Mouse (Mus musculus): Measurements from ENCODE around the gene Ctf1. TPM values are rescaled to one million over a fixed set of nuclear protein-coding genes. Genes with fewer than 3 reads are reported as not detected.
"Not testable (repeated sequence)": the region's sequence is repeated elsewhere in the genome, so short reads cannot be mapped to it uniquely, and the experiment has no call there.

Gene Ctf1
- total RNA-seq, 2 experiments from 2014 or later, result 0.29 TPM; not detected in 1

GRCm38 (mm10) chr7:127725924-127726323, 13.4 kb downstream of the Ctf1 start:
- no peak for ATAC-seq (ENCODE audit: poor library complexity, severe bottlenecking)

DNA sequence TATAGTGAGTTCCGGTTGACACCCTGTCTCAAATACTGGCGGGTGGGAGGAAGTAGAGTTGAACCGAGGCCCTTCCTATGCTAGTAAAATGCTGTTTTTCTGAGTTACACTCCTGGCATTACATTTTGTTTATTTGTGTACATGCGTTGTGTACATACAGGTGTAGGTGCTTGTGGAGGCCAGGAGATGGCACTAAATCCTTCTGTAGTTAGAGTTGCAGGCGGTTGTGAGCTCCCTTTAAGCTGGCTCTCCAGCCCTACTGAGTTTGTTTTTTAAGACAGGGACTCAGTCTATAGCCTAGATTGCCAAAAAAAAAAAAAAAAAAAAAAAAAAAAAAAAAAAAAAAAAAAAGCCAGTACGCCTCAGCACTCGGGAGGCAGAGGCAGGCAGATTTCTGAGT, 15.4 kb downstream of the Ctf1 start:
- peak; percentile 51 for ATAC-seq (ENCODE audit: poor library complexity, severe bottlenecking)

GRCm38 (mm10) chr7:127730170-127730569, 17.6 kb downstream of the Ctf1 start:
- ATAC-seq (ENCODE audit: poor library complexity, severe bottlenecking), result no peak

DNA sequence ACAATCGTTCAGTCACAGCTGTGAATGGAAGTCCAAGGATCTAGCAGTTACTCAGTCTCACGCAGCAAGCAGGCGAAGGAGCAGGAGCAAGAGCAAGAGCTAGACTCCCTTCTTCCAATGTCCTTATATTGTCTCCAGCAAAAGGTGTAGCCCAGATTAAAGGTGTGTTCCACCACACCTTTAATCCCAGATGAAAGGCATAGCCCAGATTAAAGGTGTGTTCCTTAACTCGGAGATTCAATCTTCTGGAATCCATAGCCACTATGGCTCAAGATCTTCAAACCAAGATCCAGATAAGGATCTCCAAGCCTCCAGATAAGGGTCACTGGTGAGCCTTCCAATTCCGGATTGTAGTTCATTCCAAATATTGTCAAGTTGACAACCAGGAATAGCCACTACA, 19.5 kb downstream of the Ctf1 start, which contains the start of gene Ctf2:
TSS of gene Ctf2 (minus strand) at position 101 of the 400 bp plus-strand sequence.
- not testable (repeated sequence) for ATAC-seq (ENCODE audit: poor library complexity, severe bottlenecking)

GRCm38 (mm10) chr7:127744366-127745045, 32.0 kb downstream of the Ctf1 start, which contains the start of gene Fbxl19:
Gene Fbxl19, plus strand, starts transcription at chr7:127744543.
- ATAC-seq (ENCODE audit: poor library complexity, severe bottlenecking), result no peak

GRCm38 (mm10) chr7:127745251-127745651, 32.7 kb downstream of the Ctf1 start:
- peak; percentile 86 for ATAC-seq (ENCODE audit: poor library complexity, severe bottlenecking)

DNA sequence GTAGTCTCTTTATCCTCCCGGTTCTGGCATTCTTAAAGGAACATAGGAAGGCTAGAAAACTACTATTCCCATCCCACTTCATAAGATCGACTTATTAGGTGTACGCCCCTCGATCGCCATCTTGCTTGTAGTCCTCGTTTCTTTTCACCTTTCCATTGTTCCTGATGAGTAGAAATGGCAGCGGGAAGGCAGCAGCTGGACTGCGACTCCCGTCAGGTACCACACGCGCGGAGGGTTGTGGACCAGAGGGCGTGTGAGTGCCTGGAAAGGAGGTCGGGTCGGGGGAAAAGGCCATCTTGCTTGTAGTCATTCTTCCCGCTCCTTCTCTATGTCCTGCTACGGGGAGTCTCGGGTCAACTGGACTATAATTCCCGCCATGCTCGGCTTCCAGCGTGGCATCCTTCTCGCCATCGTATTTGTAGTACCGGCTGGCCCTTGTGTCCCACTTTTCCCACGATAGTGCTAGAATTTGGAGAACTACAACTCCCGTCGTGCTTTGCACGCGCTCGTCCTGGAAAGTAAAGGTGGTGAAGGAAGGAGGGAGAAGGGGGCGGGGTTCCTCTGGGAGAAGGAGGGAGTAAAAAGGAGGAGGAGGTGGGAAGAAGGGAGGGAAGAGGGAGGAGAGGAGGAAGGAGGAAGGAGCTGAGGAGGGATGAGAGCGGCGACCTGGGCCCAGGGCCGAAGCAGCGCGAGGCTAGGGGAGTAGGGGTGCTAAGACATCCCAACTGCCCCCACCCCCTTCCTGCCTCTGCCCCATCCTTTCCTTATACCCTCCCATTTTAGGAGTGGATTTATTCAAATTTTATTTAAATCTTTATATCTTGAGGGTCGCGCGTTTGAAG, 33.3 kb downstream of the Ctf1 start:
- ATAC-seq (ENCODE audit: poor library complexity, severe bottlenecking), result peak; percentile 81

DNA sequence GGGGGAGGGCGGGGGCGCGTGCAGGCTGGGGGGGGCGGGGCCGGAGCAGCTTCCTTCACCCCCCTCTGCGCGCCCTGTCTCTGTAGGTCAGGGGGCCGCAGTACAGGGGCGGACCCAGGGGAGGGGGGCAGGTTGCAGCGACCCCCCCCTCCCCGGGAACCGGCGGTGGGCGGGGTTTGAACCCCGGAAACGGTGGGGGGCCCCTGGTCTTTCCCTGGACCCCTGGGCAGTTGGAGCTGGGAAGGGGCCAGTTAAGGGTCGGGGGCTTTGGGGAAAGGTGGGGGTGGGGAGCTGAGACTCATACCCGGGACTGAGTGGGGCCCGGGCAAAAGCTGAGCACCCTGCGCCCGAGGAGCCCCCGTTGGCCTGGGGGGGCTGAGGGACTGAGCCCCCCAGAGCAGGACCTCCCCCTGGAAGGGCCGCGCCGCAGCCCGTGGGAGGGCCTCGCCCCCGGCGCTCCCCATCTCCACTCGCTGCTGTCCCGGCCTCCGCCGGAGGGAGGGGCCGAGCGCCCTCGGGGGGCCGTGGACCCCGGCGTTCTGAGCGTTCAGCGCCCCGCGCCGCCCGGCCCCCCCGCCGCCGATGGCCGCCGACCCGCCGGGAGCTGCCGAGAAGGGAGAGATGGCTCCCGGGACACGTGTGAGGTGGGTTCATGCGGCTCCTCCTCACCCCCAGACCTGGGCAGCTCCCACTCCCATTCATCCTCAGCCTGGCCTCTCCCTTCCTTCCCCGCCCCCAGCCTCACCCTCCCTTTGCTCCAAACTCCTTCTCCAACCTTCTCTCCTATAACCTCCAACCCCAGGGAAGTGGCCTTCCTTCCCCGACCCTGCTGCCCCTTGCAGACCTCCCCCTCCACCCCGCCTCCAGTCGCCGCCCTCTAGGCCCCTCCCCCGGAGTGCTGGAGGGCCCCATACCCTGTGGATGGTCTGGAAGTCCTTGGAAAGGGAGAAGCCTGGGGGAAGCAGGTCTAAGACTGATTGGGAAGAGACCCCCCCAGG, 34.3 kb downstream of the Ctf1 start:
- no peak for ATAC-seq (ENCODE audit: poor library complexity, severe bottlenecking)

DNA sequence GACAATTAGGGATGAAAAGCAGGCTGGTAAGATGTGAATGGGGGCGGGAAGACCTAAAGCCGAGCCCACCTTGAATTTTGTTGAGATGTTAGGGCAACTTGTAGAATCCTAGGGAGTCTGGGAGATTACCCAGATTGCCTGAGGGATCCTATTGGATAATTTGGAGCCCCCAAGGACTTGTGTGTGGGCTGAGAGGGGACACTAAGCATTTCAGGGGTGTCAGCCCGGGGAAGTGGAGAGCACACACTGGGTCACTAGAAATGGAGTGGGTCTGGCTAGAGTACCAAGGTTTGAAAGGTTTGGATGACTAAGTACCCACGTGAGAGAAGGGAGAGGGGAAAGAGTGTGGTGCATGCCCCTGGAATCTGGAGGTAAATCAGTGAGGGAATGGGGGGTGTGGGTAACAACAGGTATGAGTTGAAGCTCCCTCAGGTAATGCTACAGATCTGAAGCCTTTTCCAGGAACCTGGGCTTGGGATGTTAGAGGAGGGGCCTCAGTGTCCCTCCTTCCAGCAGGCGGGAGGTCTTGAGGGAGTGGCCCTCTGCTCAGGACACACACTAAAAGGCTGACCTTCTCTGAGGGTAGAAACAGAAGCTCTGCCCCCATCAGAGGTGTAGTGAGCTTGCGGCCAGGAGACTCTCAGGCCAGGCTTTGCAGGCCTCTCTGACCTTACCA, 35.2 kb downstream of the Ctf1 start:
- no peak for ATAC-seq (ENCODE audit: poor library complexity, severe bottlenecking)

DNA sequence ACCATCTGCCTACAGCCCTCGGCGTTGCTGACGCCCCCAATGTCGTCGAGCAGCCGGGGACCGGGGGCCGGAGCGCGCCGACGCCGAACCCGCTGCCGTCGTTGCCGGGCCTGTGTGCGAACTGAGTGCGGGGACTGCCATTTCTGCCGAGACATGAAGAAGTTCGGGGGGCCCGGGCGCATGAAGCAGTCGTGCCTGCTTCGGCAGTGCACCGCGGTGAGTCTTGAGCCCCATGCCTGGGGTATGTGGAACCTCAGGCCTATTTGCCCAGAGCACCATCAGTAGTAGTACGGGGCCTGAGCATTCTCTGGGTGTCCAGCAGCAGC, 35.7 kb downstream of the Ctf1 start:
- no peak for ATAC-seq (ENCODE audit: poor library complexity, severe bottlenecking)

GRCm38 (mm10) chr7:127750131-127751127, 37.9 kb downstream of the Ctf1 start:
- ATAC-seq (ENCODE audit: poor library complexity, severe bottlenecking), result no peak

- ATAC-seq (ENCODE audit: poor library complexity, severe bottlenecking), result no peak
Measured at GRCm38 (mm10) chr7:127751619-127752018, 39.1 kb downstream of the Ctf1 start.

- ATAC-seq (ENCODE audit: poor library complexity, severe bottlenecking), result no peak
Measured at GRCm38 (mm10) chr7:127752069-127752468, 39.5 kb downstream of the Ctf1 start.

DNA sequence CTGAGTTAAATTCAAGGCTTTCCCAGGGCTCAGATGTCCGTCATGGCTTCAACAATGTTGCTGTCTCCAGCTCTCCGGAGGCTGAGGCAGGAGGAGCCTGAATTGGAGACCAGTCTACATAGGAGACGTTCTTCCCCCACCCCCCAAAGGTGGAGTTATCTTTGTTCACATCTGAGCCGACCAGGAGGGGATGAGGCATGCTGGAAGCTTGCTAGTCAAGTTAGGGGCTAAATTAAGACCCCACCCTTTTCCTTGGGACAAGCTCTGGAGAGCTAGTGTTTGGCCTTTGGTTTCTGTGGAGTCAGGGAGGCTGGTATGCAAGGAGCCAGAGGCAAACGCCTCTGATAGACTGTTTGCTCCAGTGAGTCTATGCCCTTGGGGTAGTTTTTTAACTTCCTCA, 40.6 kb downstream of the Ctf1 start:
- ATAC-seq (ENCODE audit: poor library complexity, severe bottlenecking), result no peak

DNA sequence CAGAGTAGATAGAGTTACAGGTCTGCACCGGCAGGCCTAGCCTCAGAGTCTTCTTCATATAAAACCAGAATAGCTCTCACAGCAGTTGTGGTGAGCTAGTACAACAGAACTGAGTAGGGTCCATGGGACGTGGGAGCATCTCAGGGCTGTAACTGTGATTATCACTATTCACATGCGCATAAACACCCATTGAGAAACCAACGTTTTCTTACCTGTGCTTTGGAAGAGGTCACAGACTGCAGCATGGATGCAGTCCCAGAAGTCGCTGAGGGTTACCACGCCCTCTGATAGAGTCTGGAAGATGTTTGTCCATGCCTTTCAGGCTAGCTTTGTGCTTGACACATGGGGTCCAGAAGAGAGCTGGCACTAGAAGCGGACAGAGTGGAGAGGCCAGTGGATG, 41.2 kb downstream of the Ctf1 start:
- ATAC-seq (ENCODE audit: poor library complexity, severe bottlenecking), result no peak

- ATAC-seq (ENCODE audit: poor library complexity, severe bottlenecking), result peak; percentile 74
Measured at GRCm38 (mm10) chr7:127759716-127760115, 47.2 kb downstream of the Ctf1 start.

DNA sequence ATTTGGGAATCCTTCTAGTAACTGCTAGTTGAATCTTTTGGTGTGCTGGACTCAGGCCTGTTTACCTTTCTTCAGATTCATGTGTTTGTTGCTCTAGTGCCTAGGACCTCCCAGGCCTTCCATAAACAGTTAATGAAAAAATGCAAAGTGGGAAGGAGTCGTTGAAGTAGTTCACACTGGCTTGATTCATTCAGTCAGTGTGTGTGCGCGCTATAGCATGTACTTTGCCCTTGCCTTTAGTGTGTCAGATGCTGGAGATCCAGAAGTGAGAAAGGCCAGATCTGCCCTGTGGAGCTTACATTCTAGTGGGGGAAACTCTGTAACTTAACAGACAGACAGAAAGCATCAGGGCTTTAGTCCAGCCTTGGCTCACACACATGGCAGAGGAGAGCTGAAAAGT, 47.9 kb downstream of the Ctf1 start:
- ATAC-seq (ENCODE audit: poor library complexity, severe bottlenecking), result no peak

DNA sequence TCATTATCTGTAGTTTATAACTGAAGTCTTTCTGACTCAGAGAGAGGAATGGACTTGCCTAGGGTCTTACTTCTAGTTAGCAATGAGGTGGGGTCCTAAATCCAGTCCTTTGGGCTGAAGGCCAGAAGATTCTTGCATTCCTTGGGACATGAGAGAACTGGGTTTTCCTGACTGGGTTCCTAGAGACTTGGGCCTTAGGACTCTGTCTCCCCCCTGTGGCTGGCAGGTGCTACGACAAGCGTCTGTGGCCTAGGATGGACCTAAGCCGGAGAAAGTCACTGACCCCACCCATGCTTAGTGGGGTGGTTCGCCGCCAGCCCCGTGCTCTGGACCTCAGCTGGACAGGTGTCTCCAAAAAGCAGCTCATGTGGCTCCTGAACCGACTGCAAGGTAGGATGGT, 48.5 kb downstream of the Ctf1 start:
- ATAC-seq (ENCODE audit: poor library complexity, severe bottlenecking), result peak; percentile 94

DNA sequence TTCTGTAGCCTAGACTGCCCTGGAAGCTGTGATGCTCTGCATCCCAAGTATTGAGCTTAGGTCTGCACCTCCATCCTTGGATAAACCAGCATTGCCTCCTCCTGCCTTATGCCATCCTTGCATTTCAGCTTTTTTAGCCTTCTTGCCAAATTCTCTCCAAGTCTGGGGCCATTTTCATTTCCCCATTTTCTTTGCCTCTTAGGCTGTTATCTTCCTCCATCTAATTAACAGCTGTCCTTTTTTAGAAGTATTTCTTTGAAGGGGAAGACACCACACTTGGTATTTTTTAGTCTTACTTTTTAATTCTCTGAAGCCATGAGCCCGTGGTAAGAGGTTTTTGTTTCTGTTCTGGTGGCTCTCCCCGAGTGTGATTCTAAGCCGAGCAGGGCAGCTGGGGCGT, 51.1 kb downstream of the Ctf1 start:
- no peak for ATAC-seq (ENCODE audit: poor library complexity, severe bottlenecking)
